Comparison of ENCODE assay signal across 14 mouse cellular contexts in the genomic region with DNA sequence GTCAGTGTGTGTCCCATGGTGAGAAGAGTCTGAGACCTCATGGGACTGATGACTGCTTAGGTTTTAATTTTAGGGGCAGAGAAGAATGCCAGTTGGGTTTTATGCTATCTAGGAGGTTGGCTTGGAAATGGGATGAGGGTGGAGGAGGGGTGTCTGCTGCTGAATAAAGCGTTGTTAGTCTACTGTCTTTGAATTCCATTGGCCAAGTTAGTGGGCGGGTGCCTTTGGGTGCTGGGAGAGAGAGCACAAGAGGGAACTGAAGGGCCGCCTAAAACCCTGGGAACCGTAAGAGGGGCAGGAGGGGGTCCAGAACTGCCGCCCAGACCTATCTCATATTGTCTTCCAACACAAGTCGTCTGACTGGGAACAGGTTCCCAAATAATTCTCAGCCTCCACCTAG.
"Had no signal": no experiment of that assay in that cellular context is flagged by ENCODE, and none has a peak within 500 bp of the region (broad histone marks: within the 10 kb centered on the region; RNA-seq: fewer than 3 reads in every experiment).

No protein-coding gene starts in this region.

- ATAC-seq: midbrain, embryonic 16.5 days had no signal

- DNase-seq: lung, adult 18-20 months; lung, embryonic 14.5 days; lung, postnatal 10 days; lung, postnatal 4 days; midbrain, embryonic 14.5 days; retina, postnatal 1 day; right cerebral cortex, adult 18-20 months; right cerebral cortex, postnatal 25 days; right cerebral cortex, postnatal 4 days; spleen, adult 18-20 months; thymus, adult 18-20 months; thymus, postnatal 14 days; thymus, postnatal 36 days had no signal
